Comparison of ENCODE assay signal across 26 mouse cellular contexts in genomic region chr8:109399616-109400015, GRCm38 (mm10).
DNase-seq lines count a peak whose midpoint lies in the region; ATAC-seq and TF ChIP-seq lines count a peak whose summit lies in the region.
"Had no signal": no experiment of that assay in that cellular context is flagged by ENCODE, and none has a peak within 500 bp of the region (broad histone marks: within the 10 kb centered on the region; RNA-seq: fewer than 3 reads in every experiment).

No protein-coding gene starts in this region.

- dilution Hi-C loops in CH12.LX (cut with MboI; ENCODE audit: extremely low pct_ligation_motif_present, extremely low pct_unique_long_range_greater_than_20kb, low sequenced_read_pairs), result no loop called here

- TF ChIP-seq EP300 in CH12.LX (IDR thresholded peaks at IDR 0.05; ENCODE audit: low read length), result no peak

- no peaks in the 10 kb centered on the region for H3K36me3 ChIP-seq in lung, embryonic 15.5 days
- no peaks in the 10 kb centered on the region for H3K36me3 ChIP-seq in CH12.LX (replicated peaks in 1 of 2; ENCODE audit: control insufficient read depth in 1 of 2, insufficient read depth in 1 of 2, low read length in 1 of 2)
- H3K36me3 ChIP-seq in neural tube, embryonic 13.5 days, result no peaks in the 10 kb centered on the region
- H3K36me3 ChIP-seq: embryonic facial prominence, embryonic 12.5 days; G1E; limb, embryonic 15.5 days had no signal

- WGBS in lung, embryonic 15.5 days, result 32% methylated on average over 11 of the region's 11 CpGs
- 58% methylated on average over 11 of the region's 11 CpGs for WGBS in neural tube, embryonic 13.5 days

- peak overlapping the region; percentile 32; the same call in 1 of the 2 replicates for H3K4me2 ChIP-seq in lung, embryonic 15.5 days
- 0 out of 2 replicates have a peak overlapping the region, but pooled peaks have one; percentile 10 for H3K4me2 ChIP-seq in CH12.LX (ENCODE audit: insufficient read depth, low read depth, poor library complexity, severe bottlenecking)
- no peak overlapping the region for H3K4me2 ChIP-seq in neural tube, embryonic 13.5 days
- H3K4me2 ChIP-seq: embryonic facial prominence, embryonic 12.5 days; forebrain, embryonic 13.5 days; heart, embryonic 11.5 days; limb, embryonic 15.5 days had no signal

- TF ChIP-seq CTCF in CH12.LX (conservative IDR thresholded peaks at IDR 0.05 in 1 of 2, IDR thresholded peaks at IDR 0.05 in 1 of 2; ENCODE audit: low read depth in 2 of 2, low read length in 2 of 2), result no peak

- no peaks in the 10 kb centered on the region for H3K27me3 ChIP-seq in lung, embryonic 15.5 days
- H3K27me3 ChIP-seq in CH12.LX (replicated peaks), result no peaks in the 10 kb centered on the region
- no peaks in the 10 kb centered on the region for H3K27me3 ChIP-seq in neural tube, embryonic 13.5 days
- H3K27me3 ChIP-seq: embryonic facial prominence, embryonic 12.5 days; forebrain, embryonic 13.5 days; limb, embryonic 15.5 days had no signal

- TF ChIP-seq POLR2A in CH12.LX (IDR thresholded peaks at IDR 0.05; ENCODE audit: low read depth, low read length), result no peak

- TF ChIP-seq RAD21 in CH12.LX (IDR thresholded peaks at IDR 0.05; ENCODE audit: low read depth, low read length), result no peak

- no peaks in the 10 kb centered on the region; the same call in 1 of the 2 replicates for H3K79me2 ChIP-seq in CH12.LX (replicated peaks; ENCODE audit: control insufficient read depth, extremely low read depth, insufficient read depth, poor library complexity, severe bottlenecking)

- in situ Hi-C loops in CH12.LX (cut with MboI; ENCODE audit: low pct_ligation_motif_present, low pct_unique_long_range_greater_than_20kb, low sequenced_read_pairs), result no loop called here

- H3K4me1 ChIP-seq in lung, embryonic 15.5 days, result no peaks in the 10 kb centered on the region
- no peaks in the 10 kb centered on the region for H3K4me1 ChIP-seq in CH12.LX (ENCODE audit: control insufficient read depth in 1 of 2, insufficient read depth in 2 of 2)
- peaks cover 11% of the 10 kb centered on the region; the same call in 1 of the 2 replicates for H3K4me1 ChIP-seq in neural tube, embryonic 13.5 days (replicated peaks)
- H3K4me1 ChIP-seq: embryonic facial prominence, embryonic 12.5 days; forebrain, embryonic 13.5 days; limb, embryonic 15.5 days had no signal

- no peak for DNase-seq in frontal cortex, postnatal 25 days (ENCODE audit: low spot score in 2 of 2)
- no peak for DNase-seq in lung, postnatal 4 days
- DNase-seq in CH12.LX (ENCODE audit: extremely low read depth), result no peak
- no peak for DNase-seq in kidney, postnatal 25 days
- DNase-seq: adrenal gland, postnatal 14 days; cerebellum, adult 11 months; cerebellum, postnatal 10 days; heart, postnatal 14 days; kidney, adult 2 months; kidney, postnatal 10 days; right cerebral cortex, postnatal 4 days; thymus, postnatal 25 days had no signal

- H3K27ac ChIP-seq in lung, embryonic 15.5 days, result no peak overlapping the region
- no peak overlapping the region for H3K27ac ChIP-seq in CH12.LX (ENCODE audit: insufficient read depth, low read depth)
- peak overlapping the region; percentile 59 for H3K27ac ChIP-seq in neural tube, embryonic 13.5 days (replicated peaks)
- H3K27ac ChIP-seq: embryonic facial prominence, embryonic 12.5 days; forebrain, embryonic 13.5 days; layer of hippocampus, adult 2 months; limb, embryonic 15.5 days had no signal

- no peak overlapping the region for H3K9ac ChIP-seq in lung, embryonic 15.5 days
- H3K9ac ChIP-seq in CH12.LX (ENCODE audit: insufficient read depth, low read depth), result no peak overlapping the region
- no peak overlapping the region for H3K9ac ChIP-seq in neural tube, embryonic 13.5 days
- H3K9ac ChIP-seq: embryonic facial prominence, embryonic 12.5 days; forebrain, embryonic 13.5 days; limb, embryonic 15.5 days had no signal

- H3K4me3 ChIP-seq in lung, embryonic 15.5 days, result no peak overlapping the region
- no peak overlapping the region for H3K4me3 ChIP-seq in CH12.LX (replicated peaks in 1 of 3; ENCODE audit: low read depth in 2 of 3, low read length in 2 of 3, poor library complexity in 1 of 3)
- no peak overlapping the region for H3K4me3 ChIP-seq in neural tube, embryonic 13.5 days
- H3K4me3 ChIP-seq: embryonic facial prominence, embryonic 12.5 days; erythroblast, embryonic 14.5 days; forebrain, embryonic 13.5 days; layer of hippocampus, adult 2 months; limb, embryonic 15.5 days had no signal

- no peaks in the 10 kb centered on the region for H3K9me3 ChIP-seq in lung, embryonic 15.5 days
- no peaks in the 10 kb centered on the region for H3K9me3 ChIP-seq in CH12.LX (replicated peaks; ENCODE audit: low read length)
- 0 out of 2 replicates have a peak, but pooled peaks cover 5% of the 10 kb centered on the region for H3K9me3 ChIP-seq in neural tube, embryonic 13.5 days
- H3K9me3 ChIP-seq: embryonic facial prominence, embryonic 12.5 days; forebrain, embryonic 13.5 days; limb, embryonic 15.5 days had no signal

- peak; percentile 53; the same call in 1 of the 2 replicates for ATAC-seq in frontal cortex, adult (ENCODE audit: low TSS enrichment)
- ATAC-seq in lung, embryonic 15.5 days (ENCODE audit: borderline replicate concordance, extremely low read depth, low FRiP score, low TSS enrichment), result no peak
- ATAC-seq in neural tube, embryonic 13.5 days (ENCODE audit: low read depth), result no peak
- no peak for ATAC-seq in megakaryocyte-erythroid progenitor cell, adult 5-6 weeks (replicated peaks; ENCODE audit: low FRiP score, low TSS enrichment, poor library complexity, severe bottlenecking)
- ATAC-seq: activated CD4-positive, CD25-positive, alpha-beta regulatory T cell, adult 4 months; CD4-positive, CD25-positive, alpha-beta regulatory T cell, adult 4 months; forebrain, embryonic 13.5 days; inflammation-experienced regulatory T-cells, adult 6 months had no signal

TF ChIP-seq in CH12.LX, 34 proteins besides CTCF, POLR2A, EP300 and RAD21:
- TF ChIP-seq POLR2AphosphoS2 (IDR thresholded peaks at IDR 0.05; ENCODE audit: low read depth, low read length), result no peak
TF ChIP-seq in CH12.LX: peak in this region for 0.
